Mouse (Mus musculus) hindbrain, embryonic 16.5 days (tissue): ENCODE measurements around the gene Kif7. TPM values are rescaled to one million over a fixed set of nuclear protein-coding genes. Genes with fewer than 3 reads are reported as not detected.

Experiments used
- ATAC-seq: fragments of 200-750 bp; cut with Nextera tagmentation; 2 replicates; pipeline ENCODE4 v1.8.0; 2017; ENCODE audit warnings: moderate TSS enrichment, moderate library complexity
- H3K27ac ChIP-seq: fragments of 300-500 bp; sonication (generic); 2 replicates; pipeline ENCODE4 v1.5.1; 2014; ENCODE audit warnings: low read depth, mild to moderate bottlenecking, control low read depth, low read length, moderate library complexity
- H3K27me3 ChIP-seq: fragments of 300-500 bp; sonication (generic); replicated peaks from 2 replicates; pipeline ENCODE4 v1.6.1; 2014; ENCODE audit warnings: low read length; ENCODE audit not compliant: control insufficient read depth, insufficient read depth
- H3K36me3 ChIP-seq: fragments of 300-500 bp; sonication (generic); 2 replicates; pipeline ENCODE4 v1.6.1; 2014; ENCODE audit warnings: mild to moderate bottlenecking, low read length, moderate library complexity, mixed read lengths; ENCODE audit not compliant: control insufficient read depth, insufficient read depth
- H3K4me1 ChIP-seq: fragments of 300-500 bp; sonication (generic); 2 replicates; pipeline ENCODE4 v1.6.1; 2014; ENCODE audit warnings: low read depth, low read length; ENCODE audit not compliant: control insufficient read depth, insufficient read depth
- H3K4me2 ChIP-seq: fragments of 300-500 bp; sonication (generic); 2 replicates; pipeline ENCODE4 v1.6.1; 2014; ENCODE audit warnings: mild to moderate bottlenecking, low read length, control low read depth, moderate library complexity
- H3K4me3 ChIP-seq: fragments of 300-500 bp; sonication (generic); 2 replicates; pipeline ENCODE4 v1.5.1; 2014; ENCODE audit warnings: mild to moderate bottlenecking, low read length, control low read depth, moderate library complexity
- H3K9ac ChIP-seq: fragments of 300-500 bp; sonication (generic); 2 replicates; pipeline ENCODE4 v1.6.1; 2014; ENCODE audit warnings: low read depth, mild to moderate bottlenecking, control low read depth, low read length, moderate library complexity
- H3K9me3 ChIP-seq: fragments of 300-500 bp; sonication (generic); 2 replicates; pipeline ENCODE4 v1.6.1; 2014; ENCODE audit warnings: mild to moderate bottlenecking, low read length, moderate library complexity; ENCODE audit not compliant: control insufficient read depth
- WGBS: fragments of 180-500 bp; shearing (Covaris S2); extraction: QIAGEN DNeasy Blood & Tissue Kit; methylation state at CpG from one replicate; pipeline ENCODE4 v1.1.7; 2014; 5-methylcytosine and 5-hydroxymethylcytosine counted together
- polyA plus RNA-seq: library from polyadenylated mRNA; unstranded; fragments of >200 nt; fragmentation: Nextera tagmentation; extraction: Ambion mirVana; gene quantifications from 2 replicates; pipeline ENCODE4 v1.2.1, GENCODE M21; 2015

The Kif7 gene
- polyA plus RNA-seq, 1 experiment from 2014 or later = 1.6 TPM

DNA sequence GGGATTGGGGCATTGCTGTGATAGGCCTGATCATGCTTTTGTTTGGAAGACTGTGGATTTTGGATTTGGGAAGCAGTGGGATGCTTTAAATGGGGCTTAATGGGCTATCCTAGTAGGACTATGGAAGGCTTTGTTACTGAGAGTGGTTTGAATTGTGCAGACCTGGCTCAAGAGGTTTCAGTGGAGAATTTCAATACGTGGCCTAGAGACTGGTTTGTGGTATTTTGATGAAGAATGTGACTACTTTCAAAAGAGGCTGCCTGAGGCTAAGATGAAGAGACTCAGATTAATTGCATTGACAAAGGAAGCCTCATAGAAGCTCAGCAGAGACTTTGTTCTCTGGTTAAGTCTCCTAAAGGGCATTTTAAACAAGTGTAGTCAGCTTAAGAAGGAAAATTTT lies 60.9 kb downstream of the Kif7 start:
- no peak overlapping the region for H3K9ac ChIP-seq
- H3K4me3 ChIP-seq = no peak overlapping the region
- ATAC-seq = no peak
- H3K36me3 ChIP-seq = no peaks in the 10 kb centered on the region
- H3K9me3 ChIP-seq = no peaks in the 10 kb centered on the region
- H3K27ac ChIP-seq = no peak overlapping the region
- no peaks in the 10 kb centered on the region; the same call in 1 of the 2 replicates for H3K4me1 ChIP-seq
- 41% methylated on average over 1 of the region's 1 CpGs for WGBS
- no peaks in the 10 kb centered on the region for H3K27me3 ChIP-seq
- no peak overlapping the region for H3K4me2 ChIP-seq

GRCm38 (mm10) chr7:79654185-79654584 lies 61.3 kb downstream of the Kif7 start:
- Histone ChIP-seq H3K27ac (no peak overlapping the region), H3K9me3 (no peaks in the 10 kb centered on the region), H3K27me3 (no peaks in the 10 kb centered on the region), H3K4me2 (no peak overlapping the region), H3K36me3 (no peaks in the 10 kb centered on the region), H3K9ac (no peak overlapping the region), H3K4me3 (no peak overlapping the region), H3K4me1 (no peaks in the 10 kb centered on the region; the same call in 1 of the 2 replicates)
- WGBS = 95% methylated on average over 1 of the region's 1 CpGs
- no peak for ATAC-seq

GRCm38 (mm10) chr7:79649005-79649404 lies 66.5 kb downstream of the Kif7 start:
- no peaks in the 10 kb centered on the region for H3K4me1 ChIP-seq
- no peak for ATAC-seq
- H3K36me3 ChIP-seq = no peaks in the 10 kb centered on the region
- H3K27ac ChIP-seq = no peak overlapping the region
- no peak overlapping the region for H3K4me3 ChIP-seq
- no peaks in the 10 kb centered on the region for H3K27me3 ChIP-seq
- no peak overlapping the region for H3K4me2 ChIP-seq
- 9% methylated on average over 3 of the region's 3 CpGs for WGBS
- H3K9me3 ChIP-seq = no peaks in the 10 kb centered on the region
- H3K9ac ChIP-seq = no peak overlapping the region

Other genes starting within 250 kb of the Kif7 start
- 24.2 and 26.4 TPM in 2 replicates for gene Polg, start 249.4 kb downstream of the Kif7 start, polyA plus RNA-seq
- 5.5 and 5.7 TPM in 2 replicates for gene Rhcg, start 98.1 kb downstream of the Kif7 start, polyA plus RNA-seq
- 1.8 and 2.1 TPM in 2 replicates for gene Ticrr, start 55.5 kb downstream of the Kif7 start, polyA plus RNA-seq
- 0.19 and 0.46 TPM in 2 replicates for gene Plin1, start 17.2 kb upstream of the Kif7 start, polyA plus RNA-seq
- 13.2 and 13.6 TPM in 2 replicates for gene Pex11a, start 27.4 kb upstream of the Kif7 start, polyA plus RNA-seq
- 0.51 and 0.52 TPM in 2 replicates for gene Wdr93, start 27.4 kb upstream of the Kif7 start, polyA plus RNA-seq
- gene Mesp1, start 78.1 kb upstream of the Kif7 start, polyA plus RNA-seq = 0.29 and 0.44 TPM in 2 replicates
- gene Mesp2, start 95.0 kb upstream of the Kif7 start, polyA plus RNA-seq = 1.5 and 1.7 TPM in 2 replicates
- 4.3 and 5.2 TPM in 2 replicates for gene Anpep, start 145.3 kb upstream of the Kif7 start, polyA plus RNA-seq
- gene Ap3s2, start 204.9 kb upstream of the Kif7 start, polyA plus RNA-seq = 37.9 and 48.2 TPM in 2 replicates
- 19.6 and 21.0 TPM in 2 replicates for gene Arpin, start 219.6 kb upstream of the Kif7 start, polyA plus RNA-seq